Mouse (Mus musculus) adrenal gland, postnatal 36 days (tissue): Measurements from ENCODE around the gene Olfm1. TPM values are rescaled to one million over a fixed set of nuclear protein-coding genes. Genes with fewer than 3 reads are reported as not detected.

ENCODE experiments used
- total RNA-seq, 2 experiments: library from RNA; stranded (reverse); gene quantifications; 2 replicates each; pipeline ENCODE4 v1.2.3; 2021

Gene Olfm1
- total RNA-seq, 2 experiments from 2014 or later = 34.4 to 40.5 TPM

Other genes with a start within 250 kb of the Olfm1 start
- not detected for gene Fcnb, start 108.1 kb upstream of the Olfm1 start, total RNA-seq